Mouse (Mus musculus): ENCODE measurements around the gene Pcx. TPM values are rescaled to one million over a fixed set of nuclear protein-coding genes. Genes with fewer than 3 reads are reported as not detected.

Gene Pcx
- polyA plus RNA-seq, 1 experiment from 2014 or later: 70.9 TPM

GRCm38 (mm10) chr19:4516288-4516687 lies 6.0 kb downstream of the Pcx start:
- H3K27ac ChIP-seq (ENCODE audit: low read length): no peak overlapping the region
- no peak for ATAC-seq (ENCODE audit: low FRiP score, low TSS enrichment)

GRCm38 (mm10) chr19:4517483-4517882 lies 7.2 kb downstream of the Pcx start:
- H3K9ac ChIP-seq (replicated peaks; ENCODE audit: low read length): no peak overlapping the region
- no peaks in the 10 kb centered on the region for H3K9me3 ChIP-seq (ENCODE audit: low read length)
- no peak overlapping the region for H3K4me2 ChIP-seq (replicated peaks; ENCODE audit: low read depth, low read length)
- H3K27me3 ChIP-seq (ENCODE audit: insufficient read depth, low read length): no peaks in the 10 kb centered on the region
- no peak overlapping the region for H3K27ac ChIP-seq (ENCODE audit: low read length)
- WGBS: 65% methylated on average over 1 of the region's 1 CpGs
- H3K36me3 ChIP-seq (ENCODE audit: insufficient read depth, low read length): no peaks in the 10 kb centered on the region
- H3K4me1 ChIP-seq (ENCODE audit: insufficient read depth, low read length): peaks cover 7% of the 10 kb centered on the region
- no peak for ATAC-seq (ENCODE audit: low FRiP score, low TSS enrichment)
- H3K4me3 ChIP-seq (ENCODE audit: low read length): no peak overlapping the region

More at GRCm38 (mm10) chr19:4516288-4516687, 6.0 kb downstream of the Pcx start:
- H3K4me2 ChIP-seq (replicated peaks; ENCODE audit: low read depth, low read length): no peak overlapping the region
- H3K4me3 ChIP-seq (ENCODE audit: low read length): no peak overlapping the region
- H3K27me3 ChIP-seq (ENCODE audit: insufficient read depth, low read length): no peaks in the 10 kb centered on the region
- peaks cover 8% of the 10 kb centered on the region for H3K4me1 ChIP-seq (ENCODE audit: insufficient read depth, low read length)
- no peaks in the 10 kb centered on the region for H3K36me3 ChIP-seq (ENCODE audit: insufficient read depth, low read length)
- H3K9me3 ChIP-seq (ENCODE audit: low read length): no peaks in the 10 kb centered on the region
- H3K9ac ChIP-seq (replicated peaks; ENCODE audit: low read length): no peak overlapping the region
- WGBS: 54% methylated on average over 2 of the region's 2 CpGs

- 82% methylated on average over 3 of the region's 3 CpGs for WGBS
These were observed 11.3 kb downstream of the Pcx start for GRCm38 (mm10) chr19:4521426-4522050.

GRCm38 (mm10) chr19:4534646-4535045 lies 24.4 kb downstream of the Pcx start:
- Histone ChIP-seq H3K4me1 (ENCODE audit: insufficient read depth, low read length) (no peaks in the 10 kb centered on the region), H3K4me3 (ENCODE audit: low read length) (no peak overlapping the region), H3K9ac (replicated peaks; ENCODE audit: low read length) (no peak overlapping the region), H3K4me2 (replicated peaks; ENCODE audit: low read depth, low read length) (no peak overlapping the region), H3K27me3 (ENCODE audit: insufficient read depth, low read length) (no peaks in the 10 kb centered on the region), H3K9me3 (ENCODE audit: low read length) (no peaks in the 10 kb centered on the region), H3K27ac (ENCODE audit: low read length) (no peak overlapping the region), H3K36me3 (ENCODE audit: insufficient read depth, low read length) (no peaks in the 10 kb centered on the region)
- WGBS: 93% methylated on average over 2 of the region's 2 CpGs
- ATAC-seq (ENCODE audit: low FRiP score, low TSS enrichment): no peak

More at GRCm38 (mm10) chr19:4521426-4522050, 11.3 kb downstream of the Pcx start:
- Histone ChIP-seq H3K9me3 (ENCODE audit: low read length) (no peaks in the 10 kb centered on the region), H3K4me1 (ENCODE audit: insufficient read depth, low read length) (no peaks in the 10 kb centered on the region), H3K4me3 (ENCODE audit: low read length) (no peak overlapping the region), H3K36me3 (ENCODE audit: insufficient read depth, low read length) (no peaks in the 10 kb centered on the region), H3K27me3 (ENCODE audit: insufficient read depth, low read length) (no peaks in the 10 kb centered on the region), H3K9ac (replicated peaks; ENCODE audit: low read length) (no peak overlapping the region), H3K4me2 (replicated peaks; ENCODE audit: low read depth, low read length) (no peak overlapping the region), H3K27ac (ENCODE audit: low read length) (no peak overlapping the region)
- ATAC-seq (ENCODE audit: low FRiP score, low TSS enrichment): no peak

- H3K9me3 ChIP-seq (ENCODE audit: low read length): no peaks in the 10 kb centered on the region
- H3K9ac ChIP-seq (replicated peaks; ENCODE audit: low read length): no peak overlapping the region
- no peaks in the 10 kb centered on the region for H3K4me1 ChIP-seq (ENCODE audit: insufficient read depth, low read length)
- H3K27me3 ChIP-seq (ENCODE audit: insufficient read depth, low read length): no peaks in the 10 kb centered on the region
- no peak for ATAC-seq (ENCODE audit: low FRiP score, low TSS enrichment)
- H3K27ac ChIP-seq (ENCODE audit: low read length): no peak overlapping the region
- H3K4me2 ChIP-seq (replicated peaks; ENCODE audit: low read depth, low read length): no peak overlapping the region
- H3K4me3 ChIP-seq (ENCODE audit: low read length): no peak overlapping the region
- H3K36me3 ChIP-seq (ENCODE audit: insufficient read depth, low read length): no peaks in the 10 kb centered on the region
These were observed 25.6 kb downstream of the Pcx start for GRCm38 (mm10) chr19:4535922-4536321.

GRCm38 (mm10) chr19:4536606-4537005 lies 26.3 kb downstream of the Pcx start:
- WGBS: 69% methylated on average over 3 of the region's 3 CpGs
- H3K27ac ChIP-seq (ENCODE audit: low read length): no peak overlapping the region

GRCm38 (mm10) chr19:4540263-4540662 lies 30.0 kb downstream of the Pcx start:
- ATAC-seq (ENCODE audit: low FRiP score, low TSS enrichment): no peak
- Histone ChIP-seq H3K4me3 (ENCODE audit: low read length) (no peak overlapping the region), H3K36me3 (ENCODE audit: insufficient read depth, low read length) (no peaks in the 10 kb centered on the region), H3K27ac (ENCODE audit: low read length) (no peak overlapping the region), H3K27me3 (ENCODE audit: insufficient read depth, low read length) (no peaks in the 10 kb centered on the region), H3K9ac (replicated peaks; ENCODE audit: low read length) (no peak overlapping the region), H3K4me1 (ENCODE audit: insufficient read depth, low read length) (peaks cover 7% of the 10 kb centered on the region), H3K9me3 (ENCODE audit: low read length) (no peaks in the 10 kb centered on the region), H3K4me2 (replicated peaks; ENCODE audit: low read depth, low read length) (no peak overlapping the region)
- 88% methylated on average over 6 of the region's 6 CpGs for WGBS

More at GRCm38 (mm10) chr19:4536606-4537005, 26.3 kb downstream of the Pcx start:
- no peak overlapping the region for H3K4me2 ChIP-seq (replicated peaks; ENCODE audit: low read depth, low read length)
- H3K9ac ChIP-seq (replicated peaks; ENCODE audit: low read length): no peak overlapping the region
- H3K27me3 ChIP-seq (ENCODE audit: insufficient read depth, low read length): no peaks in the 10 kb centered on the region
- no peak overlapping the region for H3K4me3 ChIP-seq (ENCODE audit: low read length)
- no peaks in the 10 kb centered on the region for H3K9me3 ChIP-seq (ENCODE audit: low read length)
- H3K36me3 ChIP-seq (ENCODE audit: insufficient read depth, low read length): no peaks in the 10 kb centered on the region
- ATAC-seq (ENCODE audit: low FRiP score, low TSS enrichment): no peak
- peaks cover 5% of the 10 kb centered on the region for H3K4me1 ChIP-seq (ENCODE audit: insufficient read depth, low read length)

- no peaks in the 10 kb centered on the region for H3K36me3 ChIP-seq (ENCODE audit: insufficient read depth, low read length)
- H3K9me3 ChIP-seq (ENCODE audit: low read length): no peaks in the 10 kb centered on the region
- ATAC-seq (ENCODE audit: low FRiP score, low TSS enrichment): no peak
- H3K27me3 ChIP-seq (ENCODE audit: insufficient read depth, low read length): no peaks in the 10 kb centered on the region
- peak overlapping the region; percentile 27; the same call in 1 of the 2 replicates for H3K27ac ChIP-seq (ENCODE audit: low read length)
- no peak overlapping the region for H3K4me3 ChIP-seq (ENCODE audit: low read length)
- 45% methylated on average over 3 of the region's 3 CpGs for WGBS
- H3K4me2 ChIP-seq (replicated peaks; ENCODE audit: low read depth, low read length): no peak overlapping the region
- no peak overlapping the region for H3K9ac ChIP-seq (replicated peaks; ENCODE audit: low read length)
- peaks cover 7% of the 10 kb centered on the region for H3K4me1 ChIP-seq (ENCODE audit: insufficient read depth, low read length)
These were observed 30.7 kb downstream of the Pcx start for GRCm38 (mm10) chr19:4540992-4541391.

- Histone ChIP-seq H3K4me2 (replicated peaks; ENCODE audit: low read depth, low read length) (no peak overlapping the region), H3K4me1 (ENCODE audit: insufficient read depth, low read length) (peaks cover 7% of the 10 kb centered on the region), H3K27me3 (ENCODE audit: insufficient read depth, low read length) (no peaks in the 10 kb centered on the region), H3K36me3 (ENCODE audit: insufficient read depth, low read length) (no peaks in the 10 kb centered on the region), H3K9ac (replicated peaks; ENCODE audit: low read length) (no peak overlapping the region), H3K4me3 (ENCODE audit: low read length) (no peak overlapping the region), H3K27ac (ENCODE audit: low read length) (no peak overlapping the region), H3K9me3 (ENCODE audit: low read length) (no peaks in the 10 kb centered on the region)
- ATAC-seq (ENCODE audit: low FRiP score, low TSS enrichment): 0 out of 2 replicates have a peak, but pooled peaks have one; percentile 67
These were observed 31.8 kb downstream of the Pcx start for GRCm38 (mm10) chr19:4542081-4542480.

- no peak overlapping the region for H3K9ac ChIP-seq (replicated peaks; ENCODE audit: low read length)
- H3K36me3 ChIP-seq (ENCODE audit: insufficient read depth, low read length): no peaks in the 10 kb centered on the region
- no peaks in the 10 kb centered on the region for H3K27me3 ChIP-seq (ENCODE audit: insufficient read depth, low read length)
- H3K4me3 ChIP-seq (ENCODE audit: low read length): no peak overlapping the region
- H3K27ac ChIP-seq (ENCODE audit: low read length): no peak overlapping the region
- no peak overlapping the region for H3K4me2 ChIP-seq (replicated peaks; ENCODE audit: low read depth, low read length)
- WGBS: 90% methylated on average over 4 of the region's 4 CpGs
- ATAC-seq (ENCODE audit: low FRiP score, low TSS enrichment): no peak
- peaks cover 7% of the 10 kb centered on the region for H3K4me1 ChIP-seq (ENCODE audit: insufficient read depth, low read length)
- no peaks in the 10 kb centered on the region for H3K9me3 ChIP-seq (ENCODE audit: low read length)
These were observed 34.8 kb downstream of the Pcx start for GRCm38 (mm10) chr19:4545091-4545490.
